Mouse (Mus musculus): ENCODE results near the gene Ralgapa1. TPM values are rescaled to one million over a fixed set of nuclear protein-coding genes. Genes with fewer than 3 reads are reported as not detected.
"Not testable (repeated sequence)": the region's sequence is repeated elsewhere in the genome, so short reads cannot be mapped to it uniquely, and the experiment has no call there.

Ralgapa1 gene
- polyA plus RNA-seq, 1 experiment from 2014 or later, result 45.2 TPM

DNA sequence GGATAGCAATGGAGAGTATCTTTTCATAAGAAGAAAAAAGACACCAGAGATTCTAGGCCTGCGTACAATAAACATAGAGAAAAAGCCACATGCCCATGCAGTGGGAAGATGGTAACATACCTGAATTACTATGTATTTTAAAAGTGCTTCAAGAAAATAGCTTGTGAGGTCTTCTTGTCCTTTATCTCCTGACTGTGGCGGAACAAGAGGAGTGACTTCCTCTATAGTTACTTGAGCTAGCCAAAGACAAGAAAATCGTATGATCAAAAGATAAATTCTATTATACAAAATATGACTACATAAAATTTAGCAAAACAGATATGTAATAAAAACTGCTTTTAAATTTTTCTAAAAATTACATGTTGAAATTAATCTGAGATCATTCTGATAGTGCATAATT lies 38.3 kb downstream of the Ralgapa1 start:
- no peak overlapping the region for H3K4me2 ChIP-seq (ENCODE audit: low read depth, low read length)
- no peak overlapping the region for H3K9ac ChIP-seq (replicated peaks; ENCODE audit: low read depth, low read length)
- 92% methylated on average over 3 of the region's 3 CpGs for WGBS
- H3K4me1 ChIP-seq (ENCODE audit: control insufficient read depth, insufficient read depth, low read length), result no peaks in the 10 kb centered on the region
- no peaks in the 10 kb centered on the region for H3K27me3 ChIP-seq (ENCODE audit: control insufficient read depth, insufficient read depth, low read length)
- no peaks in the 10 kb centered on the region for H3K9me3 ChIP-seq (ENCODE audit: control insufficient read depth, low read length)
- no peak overlapping the region for H3K27ac ChIP-seq (ENCODE audit: low read depth, low read length)
- H3K36me3 ChIP-seq (ENCODE audit: control insufficient read depth, insufficient read depth, low read length), result peaks cover 19% of the 10 kb centered on the region
- ATAC-seq (ENCODE audit: low read depth), result no peak
- H3K4me3 ChIP-seq (ENCODE audit: low read depth, low read length), result no peak overlapping the region

DNA sequence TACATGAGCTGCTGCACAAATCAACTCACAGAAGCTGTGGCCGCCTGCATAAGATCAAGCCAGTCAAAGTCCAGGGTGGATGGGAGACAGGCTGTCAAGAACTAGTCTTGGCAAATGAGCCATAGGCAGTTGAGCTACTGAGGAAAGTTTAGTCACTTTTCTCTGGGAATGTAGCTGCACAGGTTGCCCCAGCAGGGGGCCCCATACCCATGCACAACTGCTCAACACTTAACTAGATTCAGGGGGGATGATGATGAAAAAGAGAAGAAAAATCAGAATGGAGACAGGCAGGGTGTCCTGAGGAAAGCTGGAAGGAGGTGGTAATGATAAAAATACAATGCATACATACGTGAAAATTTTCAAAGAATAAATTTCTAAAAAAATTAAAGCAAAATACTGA lies 42.7 kb downstream of the Ralgapa1 start:
- no peak overlapping the region for H3K27ac ChIP-seq (ENCODE audit: low read depth, low read length)
- H3K9me3 ChIP-seq (ENCODE audit: control insufficient read depth, low read length), result no peaks in the 10 kb centered on the region
- no peaks in the 10 kb centered on the region for H3K27me3 ChIP-seq (ENCODE audit: control insufficient read depth, insufficient read depth, low read length)
- peaks cover 18% of the 10 kb centered on the region for H3K36me3 ChIP-seq (ENCODE audit: control insufficient read depth, insufficient read depth, low read length)
- no peak overlapping the region for H3K9ac ChIP-seq (replicated peaks; ENCODE audit: low read depth, low read length)
- no peak for ATAC-seq (ENCODE audit: low read depth)
- 98% methylated on average over 2 of the region's 2 CpGs for WGBS
- no peak overlapping the region for H3K4me2 ChIP-seq (ENCODE audit: low read depth, low read length)
- no peaks in the 10 kb centered on the region for H3K4me1 ChIP-seq (ENCODE audit: control insufficient read depth, insufficient read depth, low read length)
- H3K4me3 ChIP-seq (ENCODE audit: low read depth, low read length), result no peak overlapping the region

DNA sequence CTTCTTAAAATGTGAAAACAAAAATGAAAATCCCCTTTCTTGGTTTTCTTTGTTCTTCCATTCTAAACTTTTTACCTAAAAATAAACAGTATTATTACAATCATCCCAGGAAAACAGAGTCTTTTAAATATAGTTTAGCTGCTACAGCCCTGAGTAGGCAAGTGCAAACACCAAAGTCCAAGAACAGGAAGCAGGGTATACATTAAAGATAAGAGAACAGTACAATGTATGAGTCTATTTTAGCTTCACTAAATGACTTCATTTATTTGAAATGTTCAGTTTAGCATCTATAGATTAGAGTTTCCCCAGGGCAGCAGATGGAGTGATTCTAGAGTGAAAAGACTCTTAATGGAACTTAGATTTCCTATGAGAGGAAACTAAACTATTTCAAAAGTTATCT lies 43.6 kb downstream of the Ralgapa1 start:
- H3K4me1 ChIP-seq (ENCODE audit: control insufficient read depth, insufficient read depth, low read length), result no peaks in the 10 kb centered on the region
- H3K27ac ChIP-seq (ENCODE audit: low read depth, low read length), result no peak overlapping the region
- peaks cover 14% of the 10 kb centered on the region for H3K36me3 ChIP-seq (ENCODE audit: control insufficient read depth, insufficient read depth, low read length)
- no peak for ATAC-seq (ENCODE audit: low read depth)
- H3K9me3 ChIP-seq (ENCODE audit: control insufficient read depth, low read length), result no peaks in the 10 kb centered on the region
- no peak overlapping the region for H3K9ac ChIP-seq (replicated peaks; ENCODE audit: low read depth, low read length)
- no peak overlapping the region for H3K4me2 ChIP-seq (ENCODE audit: low read depth, low read length)
- H3K4me3 ChIP-seq (ENCODE audit: low read depth, low read length), result no peak overlapping the region
- H3K27me3 ChIP-seq (ENCODE audit: control insufficient read depth, insufficient read depth, low read length), result no peaks in the 10 kb centered on the region

DNA sequence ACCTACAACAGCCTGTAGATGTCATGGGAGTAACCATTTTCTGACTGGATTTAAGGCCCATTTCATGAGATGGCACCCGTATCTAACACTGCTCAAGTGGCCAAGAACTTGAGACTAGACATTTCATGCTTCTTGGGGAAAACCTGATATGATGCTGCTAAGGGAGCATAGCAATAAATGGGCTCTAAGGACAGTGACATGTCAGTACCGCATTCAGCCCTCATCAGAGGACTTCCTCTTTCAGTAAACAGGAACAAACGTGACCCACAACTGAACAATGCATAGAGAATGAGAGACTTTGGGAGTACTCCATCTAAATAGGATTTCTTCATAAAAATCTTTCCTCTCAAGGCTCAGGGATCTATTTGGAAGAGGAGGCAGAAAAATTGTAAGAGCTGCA lies 46.7 kb downstream of the Ralgapa1 start:
- H3K27me3 ChIP-seq (ENCODE audit: control insufficient read depth, insufficient read depth, low read length), result no peaks in the 10 kb centered on the region
- no peak overlapping the region for H3K27ac ChIP-seq (ENCODE audit: low read depth, low read length)
- no peak overlapping the region for H3K9ac ChIP-seq (replicated peaks; ENCODE audit: low read depth, low read length)
- H3K4me2 ChIP-seq (ENCODE audit: low read depth, low read length), result no peak overlapping the region
- no peaks in the 10 kb centered on the region for H3K4me1 ChIP-seq (ENCODE audit: control insufficient read depth, insufficient read depth, low read length)
- ATAC-seq (ENCODE audit: low read depth), result no peak
- H3K9me3 ChIP-seq (ENCODE audit: control insufficient read depth, low read length), result no peaks in the 10 kb centered on the region
- 94% methylated on average over 3 of the region's 3 CpGs for WGBS
- peaks cover 14% of the 10 kb centered on the region for H3K36me3 ChIP-seq (ENCODE audit: control insufficient read depth, insufficient read depth, low read length)
- H3K4me3 ChIP-seq (ENCODE audit: low read depth, low read length), result no peak overlapping the region

DNA sequence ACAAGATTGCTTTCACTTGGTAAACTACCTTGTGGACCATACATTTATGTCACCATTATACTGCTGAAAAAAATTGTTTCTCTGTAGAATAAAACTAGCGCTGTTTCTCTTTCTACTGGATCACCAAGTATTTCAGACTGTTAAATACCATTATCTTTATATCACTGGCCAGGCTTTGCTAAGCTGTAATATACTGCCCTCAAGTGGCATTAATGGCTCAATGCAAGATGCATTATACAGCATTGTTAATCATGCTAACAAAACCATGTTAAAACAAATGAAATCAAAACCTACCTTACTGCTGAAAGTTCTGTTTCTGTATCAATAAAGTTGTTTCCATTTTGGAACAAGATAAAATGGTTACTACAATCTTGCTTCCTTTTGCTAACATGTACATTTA lies 100.6 kb downstream of the Ralgapa1 start:
- Histone ChIP-seq H3K27me3 (ENCODE audit: control insufficient read depth, insufficient read depth, low read length) (no peaks in the 10 kb centered on the region), H3K4me2 (ENCODE audit: low read depth, low read length) (no peak overlapping the region), H3K9ac (replicated peaks; ENCODE audit: low read depth, low read length) (no peak overlapping the region), H3K36me3 (ENCODE audit: control insufficient read depth, insufficient read depth, low read length) (peaks cover 22% of the 10 kb centered on the region), H3K4me1 (ENCODE audit: control insufficient read depth, insufficient read depth, low read length) (no peaks in the 10 kb centered on the region), H3K27ac (ENCODE audit: low read depth, low read length) (no peak overlapping the region), H3K9me3 (ENCODE audit: control insufficient read depth, low read length) (no peaks in the 10 kb centered on the region), H3K4me3 (ENCODE audit: low read depth, low read length) (no peak overlapping the region)
- ATAC-seq (ENCODE audit: low read depth), result no peak
- WGBS, result 62% methylated on average over 1 of the region's 1 CpGs

DNA sequence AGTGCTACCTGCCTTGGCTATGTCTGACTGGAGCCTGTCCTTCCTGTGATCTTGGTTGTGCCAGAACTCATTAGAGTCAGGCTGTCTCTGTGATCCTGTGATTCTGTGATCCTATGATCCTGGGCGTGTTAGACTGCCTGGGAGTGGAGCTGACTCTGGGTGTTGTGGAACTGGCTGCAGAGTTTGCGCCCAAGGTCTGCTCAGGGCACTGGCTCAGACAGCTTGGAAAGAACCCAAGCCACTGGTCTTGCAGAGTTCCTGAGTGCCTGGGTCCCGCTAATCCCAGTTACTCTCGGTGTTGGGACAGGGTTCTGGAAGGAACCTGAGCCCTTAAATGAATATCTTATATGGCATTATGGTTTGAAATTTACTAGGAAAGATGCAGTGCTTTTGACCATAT lies 115.1 kb downstream of the Ralgapa1 start:
- Histone ChIP-seq H3K36me3 (ENCODE audit: control insufficient read depth, insufficient read depth, low read length) (peaks cover 19% of the 10 kb centered on the region), H3K4me3 (ENCODE audit: low read depth, low read length) (no peak overlapping the region)

DNA sequence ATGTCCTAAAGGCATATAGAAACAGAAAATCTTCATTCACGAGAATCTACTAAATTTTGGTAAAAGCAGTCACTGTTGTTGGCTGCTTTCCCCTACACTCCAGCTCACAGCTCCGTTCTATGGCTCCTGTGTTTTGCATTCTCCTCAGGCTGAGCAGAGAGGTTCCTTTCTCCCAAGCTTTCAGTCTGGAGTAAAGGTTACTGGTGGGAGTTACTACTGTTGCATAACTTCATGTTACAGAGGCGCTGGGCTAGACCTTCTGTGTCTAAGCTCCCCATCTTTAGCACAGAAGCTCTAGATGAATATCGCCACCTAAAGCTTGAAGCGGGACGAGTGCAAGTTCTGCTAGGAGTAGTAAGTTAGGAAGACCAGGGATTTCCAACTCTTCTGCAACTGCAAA lies 154.3 kb downstream of the Ralgapa1 start:
- Histone ChIP-seq H3K4me1 (ENCODE audit: control insufficient read depth, insufficient read depth, low read length) (no peaks in the 10 kb centered on the region), H3K36me3 (ENCODE audit: control insufficient read depth, insufficient read depth, low read length) (peaks cover 12% of the 10 kb centered on the region), H3K9me3 (ENCODE audit: control insufficient read depth, low read length) (no peaks in the 10 kb centered on the region), H3K4me2 (ENCODE audit: low read depth, low read length) (no peak overlapping the region), H3K27ac (ENCODE audit: low read depth, low read length) (no peak overlapping the region), H3K9ac (replicated peaks; ENCODE audit: low read depth, low read length) (no peak overlapping the region), H3K27me3 (ENCODE audit: control insufficient read depth, insufficient read depth, low read length) (no peaks in the 10 kb centered on the region), H3K4me3 (ENCODE audit: low read depth, low read length) (no peak overlapping the region)
- WGBS, result 90% methylated on average over 6 of the region's 6 CpGs
- no peak for ATAC-seq (ENCODE audit: low read depth)

More for the DNA sequence above, 115.1 kb downstream of the Ralgapa1 start:
- Histone ChIP-seq H3K4me1 (ENCODE audit: control insufficient read depth, insufficient read depth, low read length) (no peaks in the 10 kb centered on the region), H3K27ac (ENCODE audit: low read depth, low read length) (no peak overlapping the region), H3K9me3 (ENCODE audit: control insufficient read depth, low read length) (no peaks in the 10 kb centered on the region), H3K9ac (replicated peaks; ENCODE audit: low read depth, low read length) (no peak overlapping the region), H3K4me2 (ENCODE audit: low read depth, low read length) (no peak overlapping the region), H3K27me3 (ENCODE audit: control insufficient read depth, insufficient read depth, low read length) (no peaks in the 10 kb centered on the region)
- 96% methylated on average over 4 of the region's 4 CpGs for WGBS
- ATAC-seq (ENCODE audit: low read depth), result no peak

DNA sequence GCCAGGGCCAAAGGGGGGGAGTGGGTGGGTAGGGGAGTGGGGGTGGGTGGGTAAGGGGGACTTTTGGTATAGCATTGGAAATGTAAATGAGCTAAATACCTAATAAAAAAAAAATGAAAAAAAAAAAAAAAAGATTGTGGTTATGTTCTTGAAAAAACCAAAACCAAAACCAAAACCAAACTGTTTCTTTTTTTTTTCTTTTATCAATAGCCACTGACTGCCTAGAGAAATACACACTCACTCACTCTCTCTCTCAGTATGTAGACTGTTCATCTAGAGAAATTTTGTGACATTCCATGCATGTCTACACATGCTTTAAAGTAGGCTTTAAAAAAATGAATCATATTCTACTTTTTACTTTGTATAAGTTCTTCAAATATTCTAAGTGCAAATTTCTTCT lies 157.8 kb downstream of the Ralgapa1 start:
- H3K4me2 ChIP-seq (ENCODE audit: low read depth, low read length); H3K4me1 ChIP-seq (ENCODE audit: control insufficient read depth, insufficient read depth, low read length); H3K9ac ChIP-seq (replicated peaks; ENCODE audit: low read depth, low read length); ATAC-seq (ENCODE audit: low read depth); H3K4me3 ChIP-seq (ENCODE audit: low read depth, low read length); H3K27me3 ChIP-seq (ENCODE audit: control insufficient read depth, insufficient read depth, low read length); H3K9me3 ChIP-seq (ENCODE audit: control insufficient read depth, low read length); H3K27ac ChIP-seq (ENCODE audit: low read depth, low read length): not testable (repeated sequence)
- H3K36me3 ChIP-seq (ENCODE audit: control insufficient read depth, insufficient read depth, low read length), result peaks cover 12% of the 10 kb centered on the region

DNA sequence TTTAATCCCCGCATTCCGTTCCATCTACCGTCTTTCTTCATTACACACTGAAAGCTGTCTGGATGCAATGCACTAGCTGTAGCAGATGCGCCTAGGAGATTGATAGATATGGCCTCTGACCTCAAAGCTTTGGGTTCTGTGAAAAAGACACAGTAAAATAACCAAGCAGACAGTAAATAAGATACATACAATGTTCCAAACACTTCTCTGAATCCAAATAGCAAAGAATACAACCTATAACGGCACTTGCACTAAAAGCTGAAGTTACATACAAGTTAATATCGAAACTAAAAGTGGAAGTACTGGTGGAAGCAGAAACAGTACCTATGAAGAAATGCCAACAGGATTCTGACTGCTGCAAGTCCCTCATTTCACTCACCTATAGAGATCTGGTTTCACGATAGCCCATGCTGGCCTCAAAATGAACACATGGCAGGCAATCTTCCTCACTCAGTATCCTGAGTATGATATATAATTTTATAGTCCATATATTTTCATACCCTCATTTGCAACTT lies 172.9 kb downstream of the Ralgapa1 start:
- Histone ChIP-seq H3K36me3 (ENCODE audit: control insufficient read depth, insufficient read depth, low read length) (no peaks in the 10 kb centered on the region), H3K9me3 (ENCODE audit: control insufficient read depth, low read length) (no peaks in the 10 kb centered on the region), H3K4me2 (ENCODE audit: low read depth, low read length) (no peak overlapping the region), H3K4me1 (ENCODE audit: control insufficient read depth, insufficient read depth, low read length) (no peaks in the 10 kb centered on the region), H3K9ac (replicated peaks; ENCODE audit: low read depth, low read length) (no peak overlapping the region), H3K27me3 (ENCODE audit: control insufficient read depth, insufficient read depth, low read length) (no peaks in the 10 kb centered on the region), H3K4me3 (ENCODE audit: low read depth, low read length) (no peak overlapping the region), H3K27ac (ENCODE audit: low read depth, low read length) (no peak overlapping the region)
- no peak for ATAC-seq (ENCODE audit: low read depth)
- 87% methylated on average over 7 of the region's 7 CpGs for WGBS

DNA sequence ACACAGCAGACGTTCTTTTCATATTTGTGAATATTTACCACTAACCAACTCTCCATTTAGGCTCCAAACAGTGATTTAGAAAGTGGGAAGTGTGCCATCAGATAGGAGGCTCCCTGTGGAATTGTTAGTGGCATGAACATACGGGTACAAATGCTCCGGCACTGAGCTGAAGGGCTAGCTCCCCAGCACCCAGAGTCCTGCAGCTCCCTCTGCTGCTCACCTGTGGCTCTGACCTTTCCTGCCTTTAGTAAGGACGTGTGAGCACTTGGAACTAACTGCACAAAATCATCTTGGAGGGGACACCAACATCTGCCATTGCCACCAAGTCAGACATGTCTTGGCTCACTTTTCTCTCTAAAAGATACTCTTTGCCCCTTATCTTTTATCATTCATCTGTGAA lies 194.3 kb downstream of the Ralgapa1 start:
- 39% methylated on average over 4 of the region's 4 CpGs for WGBS
- H3K9me3 ChIP-seq (ENCODE audit: control insufficient read depth, low read length), result no peaks in the 10 kb centered on the region
- no peak overlapping the region for H3K4me2 ChIP-seq (ENCODE audit: low read depth, low read length)
- no peak overlapping the region for H3K4me3 ChIP-seq (ENCODE audit: low read depth, low read length)
- no peaks in the 10 kb centered on the region for H3K27me3 ChIP-seq (ENCODE audit: control insufficient read depth, insufficient read depth, low read length)
- ATAC-seq (ENCODE audit: low read depth), result no peak
- H3K36me3 ChIP-seq (ENCODE audit: control insufficient read depth, insufficient read depth, low read length), result no peaks in the 10 kb centered on the region
- no peak overlapping the region for H3K27ac ChIP-seq (ENCODE audit: low read depth, low read length)
- H3K4me1 ChIP-seq (ENCODE audit: control insufficient read depth, insufficient read depth, low read length), result no peaks in the 10 kb centered on the region
- no peak overlapping the region for H3K9ac ChIP-seq (replicated peaks; ENCODE audit: low read depth, low read length)
